Mouse (Mus musculus): Measurements from ENCODE around the gene Enpp7.

- TF ChIP-seq CTCF (IDR thresholded peaks at IDR 0.05; ENCODE audit: borderline replicate concordance, control insufficient read depth, extremely low read depth, insufficient read depth, low read length, poor library complexity) = no peak
- no peak for TF ChIP-seq POLR2A (IDR thresholded peaks at IDR 0.05; ENCODE audit: control insufficient read depth, extremely low read depth, insufficient read depth, low read length, poor library complexity)
Measured at GRCm38 (mm10) chr11:119039732-119040512, 51.9 kb downstream of the Enpp7 start.
